ENCODE assay signal across 11 mouse cellular contexts in genomic region chr2:43989850-43990249, GRCm38 (mm10).
A peak's percentile ranks its signal among the peaks of the same experiment; 100 is the strongest.
DNase-seq lines count a peak whose midpoint lies in the region; ATAC-seq lines count a peak whose summit lies in the region.
"Had no signal": no experiment of that assay in that cellular context is flagged by ENCODE, and none has a peak within 500 bp of the region (broad histone marks: within the 10 kb centered on the region; RNA-seq: fewer than 3 reads in every experiment).

No protein-coding gene starts in this region.

- no peak overlapping the region for H3K27ac ChIP-seq in midbrain, embryonic 11.5 days (ENCODE audit: low read depth, low read length)
- H3K27ac ChIP-seq in midbrain, embryonic 10.5 days (replicated peaks): no peak overlapping the region
- H3K27ac ChIP-seq: limb, embryonic 13.5 days; stomach, postnatal 0 days had no signal

- no peak overlapping the region for H3K9ac ChIP-seq in midbrain, embryonic 11.5 days (ENCODE audit: low read length)
- H3K9ac ChIP-seq: limb, embryonic 13.5 days had no signal

- no peak for DNase-seq in midbrain, embryonic 11.5 days (ENCODE audit: low spot score, missing footprints)
- DNase-seq in midbrain, embryonic 10.5 days (ENCODE audit: low spot score): no peak
- DNase-seq in gastrocnemius, postnatal 25 days: peak; percentile 13
- DNase-seq in left cerebral cortex, postnatal 25 days (ENCODE audit: low spot score in 2 of 2): peak; percentile 65 to 95
- peak; percentile 3 for DNase-seq in skeletal muscle tissue, adult 2 months (ENCODE audit: low read depth, low spot score)
- DNase-seq in yolk sac, embryonic 10.5 days (ENCODE audit: low spot score): no peak
- no peak for DNase-seq in urinary bladder, postnatal 25 days (ENCODE audit: low spot score)
- DNase-seq in heart, adult 8-10 months (ENCODE audit: low spot score): no peak

- ATAC-seq in midbrain, embryonic 11.5 days (ENCODE audit: low FRiP score): peak; percentile 22; the same call in 1 of the 2 replicates

- H3K9me3 ChIP-seq in midbrain, embryonic 11.5 days (ENCODE audit: control insufficient read depth, low read length): no peaks in the 10 kb centered on the region
- no peaks in the 10 kb centered on the region for H3K9me3 ChIP-seq in midbrain, embryonic 10.5 days (replicated peaks)
- H3K9me3 ChIP-seq: limb, embryonic 13.5 days had no signal

- no peak overlapping the region for H3K4me3 ChIP-seq in midbrain, embryonic 11.5 days (ENCODE audit: low read depth, low read length)
- no peak overlapping the region for H3K4me3 ChIP-seq in midbrain, embryonic 10.5 days
- H3K4me3 ChIP-seq: limb, embryonic 13.5 days had no signal

- H3K4me1 ChIP-seq in midbrain, embryonic 11.5 days (ENCODE audit: control insufficient read depth, insufficient read depth, low read length): no peaks in the 10 kb centered on the region
- H3K4me1 ChIP-seq in midbrain, embryonic 10.5 days: no peaks in the 10 kb centered on the region
- H3K4me1 ChIP-seq: limb, embryonic 13.5 days had no signal

- H3K36me3 ChIP-seq in midbrain, embryonic 11.5 days (ENCODE audit: control insufficient read depth, insufficient read depth, low read length): no peaks in the 10 kb centered on the region
- H3K36me3 ChIP-seq in midbrain, embryonic 10.5 days: no peaks in the 10 kb centered on the region
- H3K36me3 ChIP-seq: limb, embryonic 13.5 days had no signal

- no peak overlapping the region for H3K4me2 ChIP-seq in midbrain, embryonic 11.5 days
- H3K4me2 ChIP-seq: heart, embryonic 11.5 days; limb, embryonic 13.5 days had no signal

- no peaks in the 10 kb centered on the region for H3K27me3 ChIP-seq in midbrain, embryonic 11.5 days (ENCODE audit: control insufficient read depth, insufficient read depth, low read length)
- no peaks in the 10 kb centered on the region for H3K27me3 ChIP-seq in midbrain, embryonic 10.5 days (ENCODE audit: low read depth, poor library complexity, severe bottlenecking)
- H3K27me3 ChIP-seq: limb, embryonic 13.5 days had no signal

- intact Hi-C loops in left cerebral cortex, postnatal 25 days (cut with DNase I): loop anchor here (2.0 to 5.0 kb wide), 3 partner anchors 23 to 1117 kb away; no protein-coding TSS in a partner anchor

- 58% methylated on average over 5 of the region's 5 CpGs for WGBS in midbrain, embryonic 11.5 days
- WGBS in midbrain, embryonic 10.5 days: 68% methylated on average over 5 of the region's 5 CpGs

Comparison
In these comparisons a context has a peak if more than half of its experiments do, and no peak if none do; other contexts are left out.
1. DNase-seq: peak in gastrocnemius, postnatal 25 days (single experiment), left cerebral cortex, postnatal 25 days (2 of 2) and skeletal muscle tissue, adult 2 months (single experiment); none in midbrain, embryonic 11.5 days (single experiment), midbrain, embryonic 10.5 days (single experiment), yolk sac, embryonic 10.5 days (single experiment), urinary bladder, postnatal 25 days (single experiment) and heart, adult 8-10 months (single experiment).